Mouse (Mus musculus) embryonic facial prominence, embryonic 11.5 days (tissue): Measurements from ENCODE around the gene Aco2. TPM values are rescaled to one million over a fixed set of nuclear protein-coding genes. Genes with fewer than 3 reads are reported as not detected.
A peak's percentile ranks its signal among the peaks of the same experiment; 100 is the strongest.

ENCODE experiments used
- ATAC-seq: fragments of 200-750 bp; cut with Nextera tagmentation; replicated peaks from 2 replicates; pipeline ENCODE4 v1.8.0; 2017; ENCODE audit warnings: low read depth; ENCODE audit not compliant: insufficient number of reproducible peaks, low FRiP score, low TSS enrichment
- DNase-seq: peaks from one replicate; pipeline ENCODE4 v3.0.0-alpha.2; 2015; ENCODE audit warnings: low spot score
- H3K27ac ChIP-seq: fragments of 300-500 bp; sonication (generic); replicated peaks from 2 replicates; pipeline ENCODE4 v1.5.1; 2014; ENCODE audit warnings: mild to moderate bottlenecking, low read depth, low read length, control low read depth
- H3K27me3 ChIP-seq: fragments of 300-500 bp; sonication (generic); 2 replicates; pipeline ENCODE4 v1.6.1; 2014; ENCODE audit warnings: mild to moderate bottlenecking, low read length, moderate library complexity, mixed read lengths; ENCODE audit not compliant: control insufficient read depth, insufficient read depth
- H3K36me3 ChIP-seq: fragments of 300-500 bp; sonication (generic); replicated peaks from 2 replicates; pipeline ENCODE4 v1.6.1; 2014; ENCODE audit warnings: low read depth, mild to moderate bottlenecking, low read length, moderate library complexity, mixed read lengths; ENCODE audit not compliant: control insufficient read depth, insufficient read depth
- H3K4me1 ChIP-seq: fragments of 300-500 bp; sonication (generic); 2 replicates; pipeline ENCODE4 v1.6.1; 2014; ENCODE audit warnings: low read length, mixed read lengths; ENCODE audit not compliant: control insufficient read depth, insufficient read depth
- H3K4me2 ChIP-seq: fragments of 300-500 bp; sonication (generic); 2 replicates; pipeline ENCODE4 v1.6.1; 2014; ENCODE audit warnings: low read depth, mild to moderate bottlenecking, control low read depth, low read length, moderate library complexity
- H3K4me3 ChIP-seq: fragments of 300-500 bp; sonication (generic); 2 replicates; pipeline ENCODE4 v1.5.1; 2014; ENCODE audit warnings: low read depth, low read length, control low read depth
- H3K9ac ChIP-seq: fragments of 300-500 bp; sonication (generic); replicated peaks from 2 replicates; pipeline ENCODE4 v1.6.1; 2014; ENCODE audit warnings: mild to moderate bottlenecking, control low read depth, low read length
- H3K9me3 ChIP-seq: fragments of 300-500 bp; sonication (generic); replicated peaks from 2 replicates; pipeline ENCODE4 v1.6.1; 2016; ENCODE audit warnings: mild to moderate bottlenecking, low read length, inconsistent platforms, mixed read lengths; ENCODE audit not compliant: control insufficient read depth
- WGBS: fragments of 180-500 bp; shearing (Covaris S2); extraction: QIAGEN DNeasy Blood & Tissue Kit; methylation state at CpG from one replicate; pipeline ENCODE4 v1.1.7; 2014; 5-methylcytosine and 5-hydroxymethylcytosine counted together
- polyA plus RNA-seq: library from polyadenylated mRNA; unstranded; fragments of >200 nt; fragmentation: Nextera tagmentation; extraction: Ambion mirVana; gene quantifications from 2 replicates; pipeline ENCODE4 v1.2.1, GENCODE M21; 2014

Aco2 gene
- polyA plus RNA-seq, 1 experiment from 2014 or later = 144 TPM

DNA sequence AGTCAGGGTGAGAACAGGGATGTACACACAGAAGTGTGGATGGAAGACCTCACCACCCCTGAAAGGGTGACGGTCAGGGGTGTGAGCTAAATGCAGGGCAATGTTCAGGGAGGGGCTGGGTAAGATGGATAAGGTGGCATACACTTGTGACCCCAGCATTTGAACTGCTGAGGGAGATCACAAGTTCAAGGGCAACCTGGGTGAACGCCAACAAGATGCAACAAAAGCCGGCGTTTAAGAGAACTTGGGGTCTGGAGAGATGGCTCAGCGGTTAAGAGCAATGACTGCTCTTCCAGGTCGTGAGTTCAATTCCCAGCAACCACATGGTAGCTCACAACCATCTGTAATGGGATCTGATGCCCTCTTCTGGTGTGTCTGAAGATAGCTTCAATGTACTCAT is 82.6 kb downstream of the Aco2 start:
- H3K4me3 ChIP-seq = no peak overlapping the region
- no peaks in the 10 kb centered on the region for H3K27me3 ChIP-seq
- H3K9me3 ChIP-seq = no peaks in the 10 kb centered on the region
- H3K9ac ChIP-seq = no peak overlapping the region
- ATAC-seq (no peak), DNase-seq (no peak)
- H3K4me2 ChIP-seq = no peak overlapping the region
- no peaks in the 10 kb centered on the region; the same call in 1 of the 2 replicates for H3K36me3 ChIP-seq
- H3K27ac ChIP-seq = no peak overlapping the region
- WGBS = 90% methylated on average over 6 of the region's 6 CpGs
- no peaks in the 10 kb centered on the region for H3K4me1 ChIP-seq

GRCm38 (mm10) chr15:81955414-81955813 is 83.3 kb downstream of the Aco2 start:
- Histone ChIP-seq H3K9me3 (no peaks in the 10 kb centered on the region), H3K4me1 (no peaks in the 10 kb centered on the region), H3K27me3 (no peaks in the 10 kb centered on the region), H3K4me3 (no peak overlapping the region), H3K9ac (no peak overlapping the region), H3K36me3 (no peaks in the 10 kb centered on the region; the same call in 1 of the 2 replicates), H3K4me2 (no peak overlapping the region), H3K27ac (no peak overlapping the region)
- WGBS = 93% methylated on average over 15 of the region's 15 CpGs
- DNase-seq = no peak
- no peak for ATAC-seq

DNA sequence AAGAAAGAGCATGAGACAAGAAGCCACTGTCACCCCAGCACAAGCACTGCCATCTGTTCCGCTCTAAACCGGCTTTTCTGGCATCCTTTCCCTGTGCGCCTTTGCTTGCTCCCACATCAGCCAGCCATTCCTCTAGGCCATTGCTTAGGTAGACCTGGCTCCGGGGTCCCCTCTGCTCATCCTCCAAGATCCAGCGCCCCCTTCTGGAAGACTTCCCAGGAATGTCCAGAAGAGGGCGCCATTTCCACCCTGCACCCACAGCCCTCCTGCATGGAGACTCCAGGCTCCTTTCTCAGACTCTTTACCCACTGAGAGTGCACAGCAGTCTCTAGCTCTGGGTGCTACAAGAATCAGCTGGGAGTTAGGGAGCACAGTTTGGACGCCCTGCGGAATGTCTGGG is 84.3 kb downstream of the Aco2 start:
- no peak for ATAC-seq

GRCm38 (mm10) chr15:81957598-81957997 is 85.5 kb downstream of the Aco2 start:
- Histone ChIP-seq H3K9ac (no peak overlapping the region), H3K4me1 (no peaks in the 10 kb centered on the region), H3K27me3 (no peaks in the 10 kb centered on the region), H3K36me3 (no peaks in the 10 kb centered on the region), H3K27ac (no peak overlapping the region), H3K4me2 (no peak overlapping the region), H3K9me3 (no peaks in the 10 kb centered on the region), H3K4me3 (no peak overlapping the region)
- no peak for DNase-seq
- 83% methylated on average over 11 of the region's 11 CpGs for WGBS
- ATAC-seq = no peak

More for the DNA sequence above, 84.3 kb downstream of the Aco2 start:
- H3K9me3 ChIP-seq = no peaks in the 10 kb centered on the region
- WGBS = 57% methylated on average over 8 of the region's 8 CpGs
- H3K4me2 ChIP-seq = no peak overlapping the region
- H3K4me1 ChIP-seq = no peaks in the 10 kb centered on the region
- H3K4me3 ChIP-seq = no peak overlapping the region
- no peaks in the 10 kb centered on the region; the same call in 1 of the 2 replicates for H3K36me3 ChIP-seq
- peak; percentile 53 for DNase-seq
- no peak overlapping the region for H3K9ac ChIP-seq
- H3K27me3 ChIP-seq = no peaks in the 10 kb centered on the region
- no peak overlapping the region for H3K27ac ChIP-seq

- Histone ChIP-seq H3K4me1 (no peaks in the 10 kb centered on the region), H3K36me3 (no peaks in the 10 kb centered on the region), H3K27ac (no peak overlapping the region), H3K9me3 (no peaks in the 10 kb centered on the region), H3K9ac (no peak overlapping the region), H3K4me3 (no peak overlapping the region), H3K27me3 (no peaks in the 10 kb centered on the region), H3K4me2 (no peak overlapping the region)
- ATAC-seq = no peak
- 93% methylated on average over 3 of the region's 3 CpGs for WGBS
- DNase-seq = no peak
These were observed 86.8 kb downstream of the Aco2 start for GRCm38 (mm10) chr15:81958906-81959305.

GRCm38 (mm10) chr15:81960171-81961077 is 88.3 kb downstream of the Aco2 start, which contains the start of gene Pmm1:
Gene Pmm1 (minus strand): TSS chr15:81960930.
- no peaks in the 10 kb centered on the region for H3K9me3 ChIP-seq
- H3K27me3 ChIP-seq = no peaks in the 10 kb centered on the region
- no peak within 1 kb of the TSS for H3K27ac ChIP-seq
- ATAC-seq (peak; percentile 88), DNase-seq (peak; percentile 99)
- H3K4me2 ChIP-seq = peak within 1 kb of the TSS; percentile 83
- H3K9ac ChIP-seq = peak within 1 kb of the TSS; percentile 46
- peak within 1 kb of the TSS; percentile 42 for H3K4me3 ChIP-seq
- WGBS = under 1% methylated on average over 77 of the region's 77 CpGs
- no peaks in the 10 kb centered on the region for H3K36me3 ChIP-seq
- no peaks in the 10 kb centered on the region for H3K4me1 ChIP-seq

DNA sequence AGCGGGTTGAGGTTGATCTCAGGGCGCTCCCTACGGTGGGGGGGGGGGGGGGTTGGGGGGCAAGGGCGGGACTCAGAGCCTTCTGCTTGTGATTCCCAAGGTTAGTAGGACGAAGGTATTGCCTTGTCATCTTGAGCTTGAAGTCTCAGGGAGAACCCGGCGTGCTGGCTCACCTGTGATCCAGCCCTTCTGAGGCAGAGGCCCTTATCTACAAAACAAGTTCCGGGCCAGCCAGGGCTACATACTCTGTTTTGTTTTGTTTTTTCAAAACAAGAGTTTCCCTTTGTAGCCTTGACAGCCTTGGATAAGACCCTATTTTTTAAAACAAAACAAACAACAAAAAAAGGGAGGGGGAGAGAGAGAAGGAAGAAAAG is 89.0 kb downstream of the Aco2 start:
- Histone ChIP-seq H3K27me3 (no peaks in the 10 kb centered on the region), H3K4me2 (peak overlapping the region; percentile 83), H3K27ac (no peak overlapping the region), H3K4me1 (no peaks in the 10 kb centered on the region), H3K4me3 (peak overlapping the region; percentile 42), H3K36me3 (no peaks in the 10 kb centered on the region), H3K9ac (no peak overlapping the region), H3K9me3 (no peaks in the 10 kb centered on the region)
- 7% methylated on average over 8 of the region's 8 CpGs for WGBS
- DNase-seq = no peak
- no peak; the same call in 1 of the 2 replicates for ATAC-seq

GRCm38 (mm10) chr15:81964262-81964661 is 92.2 kb downstream of the Aco2 start:
- DNase-seq (no peak), ATAC-seq (no peak)
- Histone ChIP-seq H3K27ac (no peak overlapping the region), H3K4me2 (no peak overlapping the region), H3K9ac (no peak overlapping the region), H3K4me1 (no peaks in the 10 kb centered on the region), H3K27me3 (no peaks in the 10 kb centered on the region), H3K9me3 (no peaks in the 10 kb centered on the region), H3K4me3 (no peak overlapping the region), H3K36me3 (no peaks in the 10 kb centered on the region)
- whole genome bisulfite sequencing = 83% methylated on average over 1 of the region's 1 CpGs
